Mouse (Mus musculus) bone marrow macrophage, adult 2 months (primary cell): ENCODE measurements at regions not wholly inside any gene's neighbourhood (a gene's known extent, or its start where the extent isn't known, plus 50 kb on each side); places are given as distances from the start of the nearest gene placed in this dataset.

Experiments used
- CTCF ChIP-seq: IDR thresholded peaks from 2 replicates; pipeline ENCODE4 v1.5.1; 2012; ENCODE audit warnings: low read depth, mild to moderate bottlenecking, low read length, moderate library complexity
- POLR2A ChIP-seq: IDR thresholded peaks from 2 replicates; pipeline ENCODE4 v1.6.1; 2012; ENCODE audit warnings: mild to moderate bottlenecking, low read depth, low read length, borderline replicate concordance

- TF ChIP-seq POLR2A, result no peak
- TF ChIP-seq CTCF, result no peak
These were observed 576.1 kb upstream of the 4930452B06Rik start for GRCm38 (mm10) chr14:9242118-9242517.
